Mouse (Mus musculus) forebrain, embryonic 16.5 days (tissue): ENCODE measurements at regions not wholly inside any gene's neighbourhood (a gene's known extent, or its start where the extent isn't known, plus 50 kb on each side); places are given as distances from the start of the nearest gene placed in this dataset.

Experiments used
- ATAC-seq: fragments of 200-750 bp; cut with Nextera tagmentation; 2 replicates; pipeline ENCODE4 v1.8.0; 2017; ENCODE audit warnings: mild to moderate bottlenecking, moderate library complexity
- H3K27ac ChIP-seq: fragments of 300-500 bp; sonication (generic); 2 replicates; pipeline ENCODE4 v1.5.1; 2014; ENCODE audit warnings: low read length, control low read depth
- H3K27me3 ChIP-seq: fragments of 300-500 bp; sonication (generic); replicated peaks from 2 replicates; pipeline ENCODE4 v1.6.1; 2014; ENCODE audit warnings: low read length; ENCODE audit not compliant: control insufficient read depth, insufficient read depth
- H3K36me3 ChIP-seq: fragments of 300-500 bp; sonication (generic); 2 replicates; pipeline ENCODE4 v1.6.1; 2014; ENCODE audit not compliant: control insufficient read depth, insufficient read depth
- H3K4me1 ChIP-seq: fragments of 300-500 bp; sonication (generic); replicated peaks from 2 replicates; pipeline ENCODE4 v1.6.1; 2014; ENCODE audit warnings: low read length; ENCODE audit not compliant: control insufficient read depth, insufficient read depth
- H3K4me2 ChIP-seq: fragments of 300-500 bp; sonication (generic); 2 replicates; pipeline ENCODE4 v1.6.1; 2014; ENCODE audit warnings: mild to moderate bottlenecking, low read length, control low read depth
- H3K4me3 ChIP-seq: fragments of 300-500 bp; sonication (generic); replicated peaks from 2 replicates; pipeline ENCODE4 v1.5.1; 2014; ENCODE audit warnings: mild to moderate bottlenecking, low read length, control low read depth
- H3K9ac ChIP-seq: fragments of 300-500 bp; sonication (generic); replicated peaks from 2 replicates; pipeline ENCODE4 v1.6.1; 2014; ENCODE audit warnings: low read depth, low read length, control low read depth
- H3K9me3 ChIP-seq: fragments of 300-500 bp; sonication (generic); 2 replicates; pipeline ENCODE4 v1.6.1; 2016; ENCODE audit warnings: low read length; ENCODE audit not compliant: control insufficient read depth
- WGBS: fragments of 180-500 bp; shearing (Covaris S2); extraction: QIAGEN DNeasy Blood & Tissue Kit; methylation state at CpG from one replicate; pipeline ENCODE4 v1.1.7; 2014; 5-methylcytosine and 5-hydroxymethylcytosine counted together

DNA sequence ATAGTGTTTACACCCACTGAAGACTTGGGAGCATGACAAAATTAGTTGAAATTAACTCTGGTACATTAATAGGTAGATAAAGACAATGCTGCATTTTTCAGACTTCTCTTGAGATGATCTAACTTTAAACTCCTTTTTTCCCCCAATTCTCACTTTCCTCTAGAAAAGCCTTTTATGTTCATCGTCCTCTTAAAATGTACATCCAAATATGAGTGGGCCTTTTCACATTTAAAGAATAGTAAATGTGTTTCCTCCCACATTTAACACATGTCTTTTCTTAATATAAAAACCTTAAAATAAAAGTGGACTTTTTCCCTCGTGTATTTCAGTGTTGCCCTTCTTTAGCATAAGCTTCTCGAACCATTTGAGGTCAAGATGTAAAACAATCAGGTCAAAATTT, 535.5 kb downstream of the Cetn3 start:
- ATAC-seq = no peak
- Histone ChIP-seq H3K9ac (no peak overlapping the region), H3K4me1 (peaks cover 2% of the 10 kb centered on the region; the same call in 1 of the 2 replicates), H3K4me2 (no peak overlapping the region), H3K9me3 (no peaks in the 10 kb centered on the region), H3K36me3 (no peaks in the 10 kb centered on the region), H3K4me3 (no peak overlapping the region), H3K27ac (no peak overlapping the region), H3K27me3 (no peaks in the 10 kb centered on the region)
- 83% methylated on average over 3 of the region's 3 CpGs for WGBS

DNA sequence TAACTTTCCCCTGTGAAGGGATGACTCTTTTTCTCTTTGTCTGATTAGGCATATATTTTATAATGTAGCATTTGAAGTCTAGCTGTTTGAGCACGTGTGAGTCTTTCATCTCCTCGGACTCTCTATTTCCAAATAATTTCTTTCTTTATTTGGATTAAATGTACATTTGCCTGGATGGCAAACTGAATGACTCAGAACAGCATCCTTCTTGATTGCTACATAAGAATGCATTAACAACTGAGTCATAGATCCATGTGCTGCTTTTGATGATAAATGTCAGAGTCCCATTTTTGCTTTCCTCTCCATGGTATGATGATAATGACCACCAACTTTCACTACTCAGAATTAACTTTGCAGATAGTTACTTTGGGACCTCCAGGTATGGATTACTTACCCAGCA, 571.5 kb downstream of the Cetn3 start:
- no peak overlapping the region for H3K9ac ChIP-seq
- H3K27me3 ChIP-seq = no peaks in the 10 kb centered on the region
- H3K4me2 ChIP-seq = no peak overlapping the region
- ATAC-seq = no peak
- no peaks in the 10 kb centered on the region for H3K4me1 ChIP-seq
- no peak overlapping the region for H3K27ac ChIP-seq
- H3K4me3 ChIP-seq = no peak overlapping the region
- H3K9me3 ChIP-seq = no peaks in the 10 kb centered on the region
- H3K36me3 ChIP-seq = no peaks in the 10 kb centered on the region
- 84% methylated on average over 2 of the region's 2 CpGs for WGBS

DNA sequence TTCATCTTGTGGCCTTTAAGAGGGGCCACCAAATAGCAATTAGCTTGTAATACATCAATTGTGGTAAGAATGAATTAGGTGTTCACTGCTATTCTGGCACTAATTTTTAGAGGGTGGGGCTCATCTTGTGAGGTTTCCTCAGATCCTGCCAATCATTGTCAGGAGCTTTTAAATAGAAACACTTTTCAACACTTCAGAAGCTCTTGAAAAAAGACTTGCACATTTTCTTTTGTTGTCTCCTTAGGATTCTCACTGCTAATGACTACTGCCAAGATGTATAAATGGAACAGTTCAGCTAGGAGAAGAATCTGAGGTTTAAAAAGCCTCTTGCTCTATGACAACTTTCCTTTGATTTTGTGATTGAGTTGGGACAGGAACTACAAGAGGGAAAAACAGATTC, 572.4 kb downstream of the Cetn3 start:
- Histone ChIP-seq H3K4me2 (no peak overlapping the region), H3K27me3 (no peaks in the 10 kb centered on the region), H3K4me3 (no peak overlapping the region), H3K4me1 (no peaks in the 10 kb centered on the region), H3K27ac (no peak overlapping the region; the same call in 1 of the 2 replicates), H3K9me3 (no peaks in the 10 kb centered on the region), H3K9ac (no peak overlapping the region), H3K36me3 (no peaks in the 10 kb centered on the region)
- peak; percentile 50 for ATAC-seq

DNA sequence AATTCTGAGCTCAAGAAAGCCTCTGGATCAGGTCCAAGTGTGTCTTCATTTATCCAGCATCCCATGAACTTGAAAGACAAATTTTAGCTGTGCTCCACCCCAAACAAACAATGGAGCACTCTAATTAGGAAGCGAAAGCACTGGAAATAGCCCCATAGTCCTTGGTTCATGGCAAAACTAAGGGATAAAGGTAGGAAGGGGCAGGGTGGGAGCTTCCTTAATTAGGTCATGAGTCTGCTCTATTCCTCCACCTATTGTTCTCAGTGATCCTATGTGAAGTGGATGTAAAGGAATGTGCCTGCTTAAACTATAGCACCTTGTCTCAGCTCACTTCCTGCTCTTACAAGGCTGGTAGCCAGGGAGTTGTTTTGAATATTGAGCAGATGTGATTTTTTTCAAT, 576.6 kb downstream of the Cetn3 start:
- no peak overlapping the region for H3K4me2 ChIP-seq
- no peak for ATAC-seq
- no peak overlapping the region for H3K9ac ChIP-seq
- H3K27ac ChIP-seq = no peak overlapping the region
- no peaks in the 10 kb centered on the region for H3K36me3 ChIP-seq
- H3K4me1 ChIP-seq = no peaks in the 10 kb centered on the region
- H3K4me3 ChIP-seq = no peak overlapping the region
- H3K9me3 ChIP-seq = no peaks in the 10 kb centered on the region
- WGBS = 27% methylated on average over 1 of the region's 1 CpGs
- H3K27me3 ChIP-seq = no peaks in the 10 kb centered on the region

DNA sequence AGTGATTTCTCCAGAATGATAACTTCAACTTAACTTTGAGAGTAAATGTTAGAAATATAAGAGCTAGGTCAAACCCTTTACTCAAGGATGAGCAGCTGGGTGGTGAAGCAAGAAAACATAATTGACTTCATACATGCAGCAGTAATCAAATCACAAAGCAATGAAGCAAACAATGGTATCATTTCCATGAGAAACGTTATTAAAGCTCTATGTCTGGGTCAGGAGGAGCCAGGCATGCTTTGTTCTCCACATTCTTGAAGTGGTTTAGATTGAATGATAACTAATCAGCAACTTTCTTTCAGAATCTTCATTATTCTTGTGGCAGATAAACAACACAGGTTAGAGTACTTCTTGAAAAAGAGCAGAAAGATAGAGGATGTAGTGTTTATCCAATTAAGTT, 577.8 kb downstream of the Cetn3 start:
- Histone ChIP-seq H3K27me3 (no peaks in the 10 kb centered on the region), H3K4me3 (no peak overlapping the region), H3K4me2 (no peak overlapping the region), H3K27ac (no peak overlapping the region), H3K36me3 (no peaks in the 10 kb centered on the region), H3K9ac (no peak overlapping the region), H3K4me1 (no peaks in the 10 kb centered on the region), H3K9me3 (no peaks in the 10 kb centered on the region)
- no peak for ATAC-seq
- WGBS = 9% methylated on average over 1 of the region's 1 CpGs

DNA sequence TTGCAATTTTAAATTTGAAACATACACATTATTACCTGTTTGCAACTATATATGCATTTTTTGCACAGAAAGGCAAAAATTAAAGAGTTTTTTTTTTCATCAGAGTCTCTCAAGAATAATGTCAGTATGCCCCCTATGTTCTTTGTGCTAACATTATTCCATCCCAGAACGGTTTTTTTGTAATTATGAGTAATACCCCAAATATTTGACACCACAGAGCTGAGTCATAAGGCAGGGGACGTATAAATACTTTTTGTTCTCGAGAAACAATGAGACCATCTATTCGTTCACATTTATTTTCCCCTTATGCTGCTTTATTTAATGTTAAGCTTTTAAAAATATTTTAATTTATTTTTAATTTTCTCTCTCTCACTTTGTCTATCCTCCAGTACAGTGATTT, 578.5 kb downstream of the Cetn3 start:
- no peaks in the 10 kb centered on the region for H3K27me3 ChIP-seq
- H3K4me3 ChIP-seq = no peak overlapping the region
- no peak overlapping the region for H3K9ac ChIP-seq
- no peak for ATAC-seq
- H3K36me3 ChIP-seq = no peaks in the 10 kb centered on the region
- no peaks in the 10 kb centered on the region for H3K4me1 ChIP-seq
- H3K9me3 ChIP-seq = no peaks in the 10 kb centered on the region
- H3K27ac ChIP-seq = no peak overlapping the region
- H3K4me2 ChIP-seq = no peak overlapping the region
- 57% methylated on average over 4 of the region's 4 CpGs for WGBS

DNA sequence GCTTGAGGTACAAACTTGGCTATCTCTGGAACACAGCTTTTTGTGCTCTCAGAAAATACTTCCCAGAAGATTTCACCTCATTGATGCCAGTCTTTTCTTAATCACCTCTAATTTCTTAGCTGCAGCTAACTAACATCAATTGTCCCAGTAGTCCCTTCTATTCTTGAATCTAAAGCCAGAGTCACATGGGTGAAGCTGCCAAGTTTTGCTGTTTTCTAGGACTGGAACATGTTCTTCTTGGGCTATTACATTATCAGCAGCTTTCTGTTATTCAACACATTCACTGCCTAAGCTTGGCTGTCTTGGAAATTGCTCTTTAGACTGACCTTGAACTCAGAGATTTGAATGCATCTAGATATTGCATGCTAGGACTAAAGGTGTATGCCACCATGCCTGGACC, 583.9 kb downstream of the Cetn3 start:
- Histone ChIP-seq H3K4me1 (no peaks in the 10 kb centered on the region), H3K4me2 (no peak overlapping the region), H3K9me3 (no peaks in the 10 kb centered on the region), H3K27me3 (no peaks in the 10 kb centered on the region), H3K36me3 (no peaks in the 10 kb centered on the region), H3K27ac (no peak overlapping the region), H3K9ac (no peak overlapping the region), H3K4me3 (no peak overlapping the region)
- ATAC-seq = no peak

DNA sequence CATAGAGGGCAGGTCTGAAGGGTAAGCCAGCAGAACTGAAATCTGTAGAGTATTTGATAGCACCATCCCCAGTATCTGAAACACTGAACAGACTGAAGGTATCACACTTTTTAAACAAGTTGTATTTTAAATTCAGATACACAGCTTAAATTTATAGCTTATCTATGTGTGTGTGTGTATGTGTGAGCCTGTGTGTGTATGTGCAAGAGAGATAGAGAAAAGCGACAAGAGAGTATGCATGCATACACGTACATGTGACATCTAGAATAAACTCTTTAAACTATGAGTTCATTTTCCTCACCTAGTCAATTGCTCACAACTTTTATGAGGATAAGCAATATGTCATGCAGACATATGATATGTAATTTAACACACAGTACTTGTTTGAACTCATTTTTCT, 588.7 kb downstream of the Cetn3 start:
- H3K9me3 ChIP-seq = no peaks in the 10 kb centered on the region
- H3K4me2 ChIP-seq = no peak overlapping the region
- H3K4me1 ChIP-seq = no peaks in the 10 kb centered on the region
- peak; percentile 58 for ATAC-seq
- H3K4me3 ChIP-seq = no peak overlapping the region
- H3K36me3 ChIP-seq = no peaks in the 10 kb centered on the region
- peak overlapping the region; percentile 63; the same call in 1 of the 2 replicates for H3K27ac ChIP-seq
- 83% methylated on average over 2 of the region's 2 CpGs for WGBS
- no peaks in the 10 kb centered on the region for H3K27me3 ChIP-seq
- no peak overlapping the region for H3K9ac ChIP-seq

DNA sequence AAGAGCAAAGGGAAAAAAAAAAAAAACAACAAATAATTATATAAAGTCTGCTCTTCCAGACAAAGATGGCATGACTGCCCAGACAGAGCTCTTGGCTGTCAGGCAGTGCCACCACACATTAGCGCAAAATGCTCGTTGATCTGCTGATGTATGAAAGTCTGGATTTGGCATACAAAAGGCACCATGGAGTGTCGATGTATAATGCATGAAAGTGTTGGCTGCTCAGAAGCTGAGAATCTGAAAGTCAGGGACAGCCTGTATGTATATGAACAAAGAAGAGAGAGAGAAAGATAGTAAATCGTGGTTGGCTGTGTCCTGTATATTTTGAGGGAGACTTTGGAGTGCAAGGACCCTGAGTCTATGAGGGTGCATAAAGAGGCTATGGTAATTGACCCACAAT, 589.7 kb downstream of the Cetn3 start:
- no peaks in the 10 kb centered on the region for H3K9me3 ChIP-seq
- 45% methylated on average over 4 of the region's 4 CpGs for whole genome bisulfite sequencing
- H3K4me3 ChIP-seq = no peak overlapping the region
- H3K4me1 ChIP-seq = no peaks in the 10 kb centered on the region
- H3K9ac ChIP-seq = no peak overlapping the region
- H3K4me2 ChIP-seq = no peak overlapping the region
- H3K36me3 ChIP-seq = no peaks in the 10 kb centered on the region
- H3K27ac ChIP-seq = peak overlapping the region; percentile 86
- peak; percentile 92 for ATAC-seq
- H3K27me3 ChIP-seq = no peaks in the 10 kb centered on the region

DNA sequence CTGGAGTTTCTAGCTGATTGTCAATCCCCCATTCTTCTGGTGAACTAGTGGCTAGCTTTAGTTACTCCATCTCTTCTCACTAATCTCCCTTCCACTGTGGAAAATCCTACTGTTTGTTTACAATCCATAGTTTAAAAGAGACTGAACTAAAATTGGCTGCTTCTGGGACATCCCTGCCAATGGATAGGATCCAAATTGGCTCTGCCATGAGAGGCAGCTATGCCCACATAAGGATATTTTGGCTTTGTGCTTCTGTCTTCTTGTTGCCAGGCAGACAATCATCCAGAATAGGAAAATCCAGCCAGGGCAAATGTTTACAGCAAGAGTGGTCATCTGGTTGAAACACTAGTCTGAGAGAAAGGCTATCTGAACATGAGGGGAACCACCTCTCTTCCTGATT, 610.0 kb downstream of the Cetn3 start:
- Histone ChIP-seq H3K4me2 (no peak overlapping the region), H3K27ac (peak overlapping the region; percentile 48; the same call in 1 of the 2 replicates), H3K27me3 (no peaks in the 10 kb centered on the region), H3K36me3 (no peaks in the 10 kb centered on the region), H3K9me3 (no peaks in the 10 kb centered on the region), H3K4me3 (no peak overlapping the region), H3K9ac (no peak overlapping the region), H3K4me1 (no peaks in the 10 kb centered on the region)
- peak; percentile 84 for ATAC-seq
